Mouse (Mus musculus) erythroblast, embryonic 14.5 days (primary cell): ENCODE measurements around the gene Nrg4.

ENCODE experiments used
- GATA1 ChIP-seq: IDR thresholded peaks from 2 replicates; pipeline ENCODE4 v1.6.1; 2012; ENCODE audit warnings: low read length, inconsistent platforms, mixed read lengths
- TAL1 ChIP-seq: IDR thresholded peaks from 3 replicates; pipeline ENCODE4 v1.6.1; 2012; ENCODE audit warnings: low read length, inconsistent platforms, mixed read lengths

DNA sequence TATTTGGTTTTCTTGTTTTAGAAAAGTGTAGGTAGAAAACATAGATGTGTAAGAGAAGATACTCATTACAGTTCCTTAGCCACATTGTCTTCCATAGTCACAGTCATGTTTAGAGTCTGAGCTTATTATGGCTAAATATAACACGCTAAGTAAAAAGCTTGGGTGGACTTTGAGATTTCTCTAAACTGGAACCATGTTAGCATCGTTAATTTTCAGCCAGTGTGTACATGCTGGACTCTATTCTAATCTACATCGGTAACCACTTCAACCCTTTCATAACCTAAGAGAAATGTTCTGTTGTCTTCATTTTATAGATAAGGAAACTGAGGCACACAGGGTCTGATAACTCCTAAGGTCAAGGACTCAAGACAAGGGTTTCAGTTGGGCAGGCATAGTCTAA, 130.8 kb downstream of the Nrg4 start:
- TF ChIP-seq GATA1 (no peak), TAL1 (no peak)
